Mouse (Mus musculus): ENCODE measurements around the gene Qk. TPM values are rescaled to one million over a fixed set of nuclear protein-coding genes. Genes with fewer than 3 reads are reported as not detected.

Qk gene
- polyA plus RNA-seq, 1 experiment from 2014 or later = 27.4 TPM

DNA sequence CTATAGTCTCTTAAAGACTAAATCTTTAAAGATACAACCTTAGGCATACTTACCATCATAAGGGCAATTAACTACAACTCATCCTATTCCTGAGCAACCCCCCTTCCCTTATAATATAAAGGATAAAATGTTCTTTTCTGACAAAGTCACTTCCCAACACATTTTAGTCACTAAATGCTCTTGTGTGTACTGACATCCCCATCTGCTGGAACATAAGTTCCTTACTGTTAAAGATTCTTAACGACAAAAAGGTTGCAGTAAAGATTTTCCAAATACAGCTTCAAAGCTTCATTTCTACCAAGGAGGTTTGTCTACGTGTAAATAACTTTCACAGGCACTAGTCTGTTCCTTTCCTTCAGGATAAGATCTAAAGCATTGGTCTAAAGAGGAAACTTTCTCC, 13.2 kb downstream of the Qk start:
- Histone ChIP-seq H3K27ac (replicated peaks) (no peak overlapping the region), H3K9me3 (replicated peaks) (no peaks in the 10 kb centered on the region), H3K36me3 (no peaks in the 10 kb centered on the region), H3K9ac (no peak overlapping the region), H3K4me2 (replicated peaks) (no peak overlapping the region), H3K4me3 (replicated peaks) (no peak overlapping the region), H3K4me1 (peaks cover 10% of the 10 kb centered on the region), H3K27me3 (no peaks in the 10 kb centered on the region)
- ATAC-seq (ENCODE audit: insufficient number of reproducible peaks, low FRiP score, low TSS enrichment, low read depth) = no peak
- WGBS = 50% methylated on average over 2 of the region's 2 CpGs

DNA sequence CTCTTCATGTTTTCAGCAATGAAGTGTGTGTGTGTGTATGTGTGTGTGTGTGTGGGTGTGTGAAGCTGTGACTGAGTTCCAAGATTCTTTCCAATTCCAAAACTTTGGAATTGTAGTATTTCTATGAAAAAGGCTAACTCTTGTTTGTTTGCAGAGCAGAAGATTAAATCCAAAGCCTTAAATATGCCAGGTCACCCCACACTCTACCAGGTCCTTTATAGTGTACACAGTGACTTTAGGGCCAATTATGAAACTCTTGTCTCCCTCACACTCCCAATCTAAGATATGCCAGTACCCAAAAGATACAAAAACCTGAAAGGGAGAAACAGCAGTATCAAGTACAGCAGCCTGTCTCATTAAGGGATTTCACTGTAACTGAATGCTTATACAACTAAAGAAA, 15.7 kb downstream of the Qk start:
- H3K4me3 ChIP-seq (replicated peaks) = no peak overlapping the region
- H3K27me3 ChIP-seq = no peaks in the 10 kb centered on the region
- no peak overlapping the region for H3K9ac ChIP-seq
- no peak for ATAC-seq (ENCODE audit: insufficient number of reproducible peaks, low FRiP score, low TSS enrichment, low read depth)
- H3K9me3 ChIP-seq (replicated peaks) = no peaks in the 10 kb centered on the region
- H3K4me2 ChIP-seq (replicated peaks) = no peak overlapping the region
- H3K36me3 ChIP-seq = no peaks in the 10 kb centered on the region
- H3K27ac ChIP-seq (replicated peaks) = no peak overlapping the region
- H3K4me1 ChIP-seq = peaks cover 4% of the 10 kb centered on the region; the same call in 1 of the 2 replicates

- Histone ChIP-seq H3K4me3 (replicated peaks) (no peak overlapping the region), H3K4me2 (replicated peaks) (no peak overlapping the region), H3K9ac (no peak overlapping the region), H3K9me3 (replicated peaks) (no peaks in the 10 kb centered on the region), H3K36me3 (no peaks in the 10 kb centered on the region), H3K27me3 (no peaks in the 10 kb centered on the region), H3K4me1 (peaks cover 3% of the 10 kb centered on the region; the same call in 1 of the 2 replicates), H3K27ac (replicated peaks) (no peak overlapping the region)
- no peak for ATAC-seq (ENCODE audit: insufficient number of reproducible peaks, low FRiP score, low TSS enrichment, low read depth)
- 55% methylated on average over 4 of the region's 4 CpGs for WGBS
Observed at GRCm38 (mm10) chr17:10300968-10301795, 18.5 kb downstream of the Qk start.

DNA sequence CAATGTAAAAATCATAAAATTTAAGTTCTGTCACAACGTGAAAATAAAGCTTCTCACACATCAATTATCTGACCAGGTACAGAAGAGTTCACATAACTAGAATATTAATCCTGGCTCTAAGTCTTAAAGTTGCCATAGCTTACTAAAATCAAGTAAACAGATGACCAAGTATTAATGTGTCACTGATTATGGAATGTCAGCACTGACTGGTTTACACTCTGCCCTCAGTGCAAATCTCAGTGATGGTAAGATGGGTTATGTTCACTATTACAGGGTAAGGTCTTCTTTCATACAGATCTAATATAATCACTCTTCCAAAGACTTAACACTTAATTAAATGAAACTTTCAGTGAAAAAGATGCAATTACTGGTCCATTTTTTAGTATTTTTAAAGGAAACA, 20.3 kb downstream of the Qk start:
- Histone ChIP-seq H3K27ac (replicated peaks) (no peak overlapping the region), H3K4me2 (replicated peaks) (no peak overlapping the region), H3K4me3 (replicated peaks) (no peak overlapping the region), H3K27me3 (no peaks in the 10 kb centered on the region), H3K36me3 (no peaks in the 10 kb centered on the region), H3K9me3 (replicated peaks) (no peaks in the 10 kb centered on the region), H3K9ac (no peak overlapping the region), H3K4me1 (peaks cover 3% of the 10 kb centered on the region; the same call in 1 of the 2 replicates)
- no peak for ATAC-seq (ENCODE audit: insufficient number of reproducible peaks, low FRiP score, low TSS enrichment, low read depth)
- 75% methylated on average over 1 of the region's 1 CpGs for WGBS

DNA sequence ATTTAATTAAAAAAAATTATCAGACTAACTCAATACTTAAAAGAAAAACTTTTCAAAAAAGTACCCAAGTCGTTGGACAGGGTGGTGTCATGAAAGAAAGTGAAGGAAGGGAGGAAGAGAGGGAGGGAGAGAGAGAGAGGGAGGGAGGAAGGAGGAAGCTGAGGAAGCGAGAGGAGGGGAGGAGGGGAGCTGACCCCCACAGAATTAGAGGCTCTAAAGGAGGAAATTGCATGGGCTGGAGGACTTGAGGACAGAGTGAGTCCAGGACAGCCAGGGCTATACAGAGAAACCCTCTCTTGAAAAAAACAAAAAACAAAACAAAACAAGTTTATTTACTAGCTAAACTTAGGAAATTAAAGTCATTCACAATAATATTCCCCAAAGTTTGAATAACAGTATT, 27.1 kb downstream of the Qk start:
- ATAC-seq (ENCODE audit: insufficient number of reproducible peaks, low FRiP score, low TSS enrichment, low read depth) = no peak
- Histone ChIP-seq H3K9ac (no peak overlapping the region), H3K27ac (replicated peaks) (no peak overlapping the region), H3K27me3 (no peaks in the 10 kb centered on the region), H3K4me2 (replicated peaks) (no peak overlapping the region), H3K4me1 (peaks cover 10% of the 10 kb centered on the region), H3K9me3 (replicated peaks) (no peaks in the 10 kb centered on the region), H3K36me3 (no peaks in the 10 kb centered on the region), H3K4me3 (replicated peaks) (no peak overlapping the region)
- 59% methylated on average over 2 of the region's 2 CpGs for WGBS

- Histone ChIP-seq H3K9ac (no peak overlapping the region), H3K27ac (replicated peaks) (no peak overlapping the region), H3K4me1 (0 out of 2 replicates have a peak, but pooled peaks cover 4% of the 10 kb centered on the region), H3K4me3 (replicated peaks) (no peak overlapping the region), H3K9me3 (replicated peaks) (no peaks in the 10 kb centered on the region), H3K36me3 (0 out of 2 replicates have a peak, but pooled peaks cover 3% of the 10 kb centered on the region), H3K4me2 (replicated peaks) (no peak overlapping the region), H3K27me3 (no peaks in the 10 kb centered on the region)
- 76% methylated on average over 2 of the region's 2 CpGs for WGBS
- ATAC-seq (ENCODE audit: insufficient number of reproducible peaks, low FRiP score, low TSS enrichment, low read depth) = no peak
Observed at GRCm38 (mm10) chr17:10284772-10285171, 34.9 kb downstream of the Qk start.

- Histone ChIP-seq H3K9ac (no peak overlapping the region), H3K4me2 (replicated peaks) (no peak overlapping the region), H3K27me3 (no peaks in the 10 kb centered on the region), H3K36me3 (0 out of 2 replicates have a peak, but pooled peaks cover 3% of the 10 kb centered on the region), H3K4me1 (0 out of 2 replicates have a peak, but pooled peaks cover 2% of the 10 kb centered on the region), H3K9me3 (replicated peaks) (no peaks in the 10 kb centered on the region), H3K27ac (replicated peaks) (no peak overlapping the region), H3K4me3 (replicated peaks) (no peak overlapping the region)
- no peak for ATAC-seq (ENCODE audit: insufficient number of reproducible peaks, low FRiP score, low TSS enrichment, low read depth)
- WGBS = 91% methylated on average over 2 of the region's 2 CpGs
Observed at GRCm38 (mm10) chr17:10279532-10279931, 40.1 kb downstream of the Qk start.

DNA sequence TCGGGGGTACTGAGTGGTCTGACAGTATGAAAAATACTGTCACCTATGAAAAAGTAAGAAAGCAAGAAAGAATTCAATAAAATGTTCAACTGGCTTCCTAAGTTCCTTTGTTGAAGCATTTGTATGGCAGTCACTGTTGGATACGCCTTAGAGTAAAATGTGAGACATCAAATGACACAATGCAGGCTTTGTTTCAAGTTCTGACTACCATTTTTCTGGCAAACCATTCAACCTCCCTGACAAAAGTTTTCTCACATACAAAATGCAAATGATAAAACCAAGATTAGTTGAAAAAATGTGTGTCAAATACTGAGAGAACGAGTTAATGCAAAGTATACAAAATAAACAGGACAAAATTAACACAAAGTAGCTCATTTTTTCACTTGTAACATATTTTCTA, 50.1 kb downstream of the Qk start:
- Histone ChIP-seq H3K27me3 (no peaks in the 10 kb centered on the region), H3K4me3 (replicated peaks) (no peak overlapping the region), H3K4me2 (replicated peaks) (no peak overlapping the region), H3K9me3 (replicated peaks) (no peaks in the 10 kb centered on the region), H3K9ac (no peak overlapping the region), H3K27ac (replicated peaks) (no peak overlapping the region), H3K4me1 (no peaks in the 10 kb centered on the region), H3K36me3 (0 out of 2 replicates have a peak, but pooled peaks cover 3% of the 10 kb centered on the region)
- 64% methylated on average over 3 of the region's 3 CpGs for WGBS
- ATAC-seq (ENCODE audit: insufficient number of reproducible peaks, low FRiP score, low TSS enrichment, low read depth) = no peak

DNA sequence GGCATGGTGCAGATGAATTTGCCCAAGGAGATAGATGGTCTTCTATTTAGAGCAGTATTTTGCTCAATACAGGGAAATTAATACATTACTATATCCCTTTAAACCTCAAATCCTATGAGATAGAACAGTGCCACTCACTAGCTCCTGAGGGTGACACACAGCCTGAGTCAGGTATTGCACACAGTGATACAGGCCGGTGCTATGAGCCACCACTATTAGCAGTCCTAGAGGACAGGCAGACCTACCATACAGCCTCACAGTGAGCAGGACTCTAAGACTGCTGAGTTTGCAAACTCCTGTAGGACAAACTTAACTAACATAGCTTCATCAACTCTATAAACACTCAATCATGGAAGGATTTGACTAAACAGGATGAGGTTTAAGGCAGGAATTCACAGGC, 51.2 kb downstream of the Qk start:
- WGBS = 84% methylated on average over 1 of the region's 1 CpGs
- Histone ChIP-seq H3K4me3 (replicated peaks) (no peak overlapping the region), H3K27me3 (no peaks in the 10 kb centered on the region), H3K4me1 (no peaks in the 10 kb centered on the region), H3K9ac (no peak overlapping the region), H3K27ac (replicated peaks) (no peak overlapping the region), H3K9me3 (replicated peaks) (no peaks in the 10 kb centered on the region), H3K4me2 (replicated peaks) (no peak overlapping the region), H3K36me3 (0 out of 2 replicates have a peak, but pooled peaks cover under 1% of the 10 kb centered on the region)
- ATAC-seq (ENCODE audit: insufficient number of reproducible peaks, low FRiP score, low TSS enrichment, low read depth) = no peak

DNA sequence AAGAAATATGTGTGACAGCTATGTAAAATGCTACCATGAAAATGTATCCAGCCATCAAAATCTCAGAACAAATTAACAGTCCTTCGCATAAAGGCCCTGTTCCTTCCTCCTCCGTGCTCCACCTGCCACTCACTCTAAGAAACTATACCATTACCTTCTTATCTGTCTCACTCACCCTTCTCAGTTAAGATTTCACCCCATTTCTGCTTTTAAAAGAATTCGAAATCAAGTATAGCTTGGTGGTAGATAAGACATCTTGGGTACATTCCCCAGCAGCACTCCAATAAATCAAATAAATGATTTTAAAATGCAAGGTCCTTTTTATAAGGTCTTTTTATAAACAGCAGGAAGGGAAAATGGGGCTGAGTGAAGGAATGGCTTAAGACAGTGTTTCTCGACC, 53.4 kb downstream of the Qk start:
- Histone ChIP-seq H3K9ac (no peak overlapping the region), H3K27me3 (no peaks in the 10 kb centered on the region), H3K27ac (replicated peaks) (no peak overlapping the region), H3K9me3 (replicated peaks) (no peaks in the 10 kb centered on the region), H3K4me1 (no peaks in the 10 kb centered on the region), H3K36me3 (no peaks in the 10 kb centered on the region), H3K4me3 (replicated peaks) (no peak overlapping the region), H3K4me2 (replicated peaks) (no peak overlapping the region)
- ATAC-seq (ENCODE audit: insufficient number of reproducible peaks, low FRiP score, low TSS enrichment, low read depth) = no peak
- WGBS = 70% methylated on average over 4 of the region's 4 CpGs

- H3K9ac ChIP-seq = no peak overlapping the region
- 66% methylated on average over 4 of the region's 4 CpGs for WGBS
- H3K36me3 ChIP-seq = no peaks in the 10 kb centered on the region
- no peaks in the 10 kb centered on the region for H3K27me3 ChIP-seq
- H3K9me3 ChIP-seq (replicated peaks) = no peaks in the 10 kb centered on the region
- no peak for ATAC-seq (ENCODE audit: insufficient number of reproducible peaks, low FRiP score, low TSS enrichment, low read depth)
- H3K4me2 ChIP-seq (replicated peaks) = no peak overlapping the region
- H3K4me1 ChIP-seq = no peaks in the 10 kb centered on the region
- H3K4me3 ChIP-seq (replicated peaks) = no peak overlapping the region
- H3K27ac ChIP-seq (replicated peaks) = no peak overlapping the region
Observed at GRCm38 (mm10) chr17:10251252-10251958, 68.2 kb downstream of the Qk start.

All from embryonic facial prominence, embryonic 15.5 days (tissue).